Mouse (Mus musculus): ENCODE data around the gene Foxp1.

Foxp1 gene

GRCm38 (mm10) chr6:99319415-99320405, 202.8 kb downstream of the Foxp1 start:
- no peak for DNase-seq

- no peak for DNase-seq
Measured at GRCm38 (mm10) chr6:99314746-99315145, 207.8 kb downstream of the Foxp1 start.

GRCm38 (mm10) chr6:99310529-99310928, 212.0 kb downstream of the Foxp1 start:
- DNase-seq, result no peak

- no peak for DNase-seq
Measured at GRCm38 (mm10) chr6:99310171-99310500, 212.4 kb downstream of the Foxp1 start.

GRCm38 (mm10) chr6:99309466-99310170, 212.9 kb downstream of the Foxp1 start:
- DNase-seq, result no peak

GRCm38 (mm10) chr6:99305751-99306150, 216.8 kb downstream of the Foxp1 start:
- DNase-seq, result no peak

GRCm38 (mm10) chr6:99305236-99305635, 217.3 kb downstream of the Foxp1 start:
- DNase-seq, result no peak

GRCm38 (mm10) chr6:99302662-99303435, 219.7 kb downstream of the Foxp1 start:
- DNase-seq, result no peak

GRCm38 (mm10) chr6:99301923-99302322, 220.6 kb downstream of the Foxp1 start:
- no peak for DNase-seq

- no peak for DNase-seq
Measured at GRCm38 (mm10) chr6:99300235-99300634, 222.3 kb downstream of the Foxp1 start.

GRCm38 (mm10) chr6:99299196-99299595, 223.3 kb downstream of the Foxp1 start:
- no peak for DNase-seq

GRCm38 (mm10) chr6:99297535-99297934, 225.0 kb downstream of the Foxp1 start:
- no peak for DNase-seq

- DNase-seq, result no peak
Measured at GRCm38 (mm10) chr6:99295495-99295894, 227.0 kb downstream of the Foxp1 start.

GRCm38 (mm10) chr6:99289220-99289619, 233.3 kb downstream of the Foxp1 start:
- peak; percentile 23 for DNase-seq

GRCm38 (mm10) chr6:99285026-99285425, 237.5 kb downstream of the Foxp1 start:
- DNase-seq, result no peak

- no peak for DNase-seq
Measured at GRCm38 (mm10) chr6:99284019-99284418, 238.5 kb downstream of the Foxp1 start.

- no peak for DNase-seq
Measured at GRCm38 (mm10) chr6:99282866-99283657, 239.5 kb downstream of the Foxp1 start.

GRCm38 (mm10) chr6:99281433-99281832, 241.1 kb downstream of the Foxp1 start:
- DNase-seq, result no peak

- no peak for DNase-seq
Measured at GRCm38 (mm10) chr6:99280619-99281018, 241.9 kb downstream of the Foxp1 start.

GRCm38 (mm10) chr6:99277251-99277650, 245.3 kb downstream of the Foxp1 start:
- DNase-seq, result no peak

- no peak for DNase-seq
Measured at GRCm38 (mm10) chr6:99276297-99276653, 246.2 kb downstream of the Foxp1 start.
